Mouse (Mus musculus) heart, embryonic 11.5 days (tissue): ENCODE measurements at regions not wholly inside any gene's neighbourhood (a gene's known extent, or its start where the extent isn't known, plus 50 kb on each side); places are given as distances from the start of the nearest gene placed in this dataset.

Experiments used
- ATAC-seq: fragments of 200-750 bp; cut with Nextera tagmentation; replicated peaks from 2 replicates; pipeline ENCODE4 v1.8.0; 2017; ENCODE audit warnings: moderate library complexity; ENCODE audit not compliant: insufficient number of reproducible peaks, low FRiP score, low TSS enrichment
- H3K27ac ChIP-seq: fragments of 300-500 bp; sonication (generic); 2 replicates; pipeline ENCODE4 v1.5.1; 2014; ENCODE audit warnings: mild to moderate bottlenecking, low read depth, low read length
- H3K27me3 ChIP-seq: fragments of 300-500 bp; sonication (generic); 2 replicates; pipeline ENCODE4 v1.6.1; 2014; ENCODE audit warnings: mild to moderate bottlenecking, low read length, mixed read lengths; ENCODE audit not compliant: control insufficient read depth, insufficient read depth
- H3K36me3 ChIP-seq: fragments of 300-500 bp; sonication (generic); 2 replicates; pipeline ENCODE4 v1.6.1; 2014; ENCODE audit warnings: mild to moderate bottlenecking, low read length, moderate library complexity, mixed read lengths; ENCODE audit not compliant: control insufficient read depth, insufficient read depth
- H3K4me1 ChIP-seq: fragments of 300-500 bp; sonication (generic); 2 replicates; pipeline ENCODE4 v1.6.1; 2014; ENCODE audit warnings: low read length; ENCODE audit not compliant: control insufficient read depth, insufficient read depth
- H3K4me2 ChIP-seq: fragments of 300-500 bp; sonication (generic); 2 replicates; pipeline ENCODE4 v1.6.1; 2014; ENCODE audit warnings: mild to moderate bottlenecking, moderate library complexity
- H3K4me3 ChIP-seq: fragments of 300-500 bp; sonication (generic); 2 replicates; pipeline ENCODE4 v1.5.1; 2014; ENCODE audit warnings: low read depth, low read length
- H3K9ac ChIP-seq: fragments of 300-500 bp; sonication (generic); 2 replicates; pipeline ENCODE4 v1.6.1; 2014; ENCODE audit warnings: mild to moderate bottlenecking, low read depth, low read length, moderate library complexity
- H3K9me3 ChIP-seq: fragments of 300-500 bp; sonication (generic); replicated peaks from 2 replicates; pipeline ENCODE4 v1.6.1; 2016; ENCODE audit warnings: low read length; ENCODE audit not compliant: control insufficient read depth
- WGBS: fragments of 180-500 bp; shearing (Covaris S2); extraction: QIAGEN DNeasy Blood & Tissue Kit; methylation state at CpG from one replicate; pipeline ENCODE4 v1.1.7; 2014; ENCODE audit not compliant: insufficient replicate concordance; 5-methylcytosine and 5-hydroxymethylcytosine counted together

DNA sequence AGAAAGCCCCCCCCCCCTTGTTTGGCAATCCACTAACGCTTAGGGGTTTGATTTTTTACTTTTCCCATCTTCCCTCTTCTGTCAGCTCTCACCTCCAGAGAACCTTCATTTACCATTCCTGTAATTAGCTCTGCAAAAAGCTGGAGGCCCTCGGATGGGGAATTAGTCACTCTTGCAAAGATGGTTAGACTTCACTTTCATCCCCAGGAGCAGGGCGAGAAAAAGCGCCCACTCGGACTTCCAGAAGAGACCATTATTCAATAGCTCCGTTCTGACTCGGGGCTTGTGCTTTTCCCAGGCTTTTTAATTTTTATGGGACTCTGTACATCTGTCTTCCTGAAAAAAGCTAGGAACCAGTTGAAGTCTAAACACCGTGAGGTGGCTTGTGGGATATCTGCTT lies 73.7 kb upstream of the Map4k3 start:
- peaks cover 16% of the 10 kb centered on the region for H3K4me1 ChIP-seq
- no peaks in the 10 kb centered on the region for H3K36me3 ChIP-seq
- H3K27ac ChIP-seq = 0 out of 2 replicates have a peak overlapping the region, but pooled peaks have one; percentile 59
- H3K9me3 ChIP-seq = no peaks in the 10 kb centered on the region
- no peak for ATAC-seq
- 30% methylated on average over 8 of the region's 8 CpGs for WGBS
- H3K27me3 ChIP-seq = no peaks in the 10 kb centered on the region
- peak overlapping the region; percentile 61 for H3K9ac ChIP-seq
- peak overlapping the region; percentile 50 for H3K4me2 ChIP-seq
- no peak overlapping the region for H3K4me3 ChIP-seq

DNA sequence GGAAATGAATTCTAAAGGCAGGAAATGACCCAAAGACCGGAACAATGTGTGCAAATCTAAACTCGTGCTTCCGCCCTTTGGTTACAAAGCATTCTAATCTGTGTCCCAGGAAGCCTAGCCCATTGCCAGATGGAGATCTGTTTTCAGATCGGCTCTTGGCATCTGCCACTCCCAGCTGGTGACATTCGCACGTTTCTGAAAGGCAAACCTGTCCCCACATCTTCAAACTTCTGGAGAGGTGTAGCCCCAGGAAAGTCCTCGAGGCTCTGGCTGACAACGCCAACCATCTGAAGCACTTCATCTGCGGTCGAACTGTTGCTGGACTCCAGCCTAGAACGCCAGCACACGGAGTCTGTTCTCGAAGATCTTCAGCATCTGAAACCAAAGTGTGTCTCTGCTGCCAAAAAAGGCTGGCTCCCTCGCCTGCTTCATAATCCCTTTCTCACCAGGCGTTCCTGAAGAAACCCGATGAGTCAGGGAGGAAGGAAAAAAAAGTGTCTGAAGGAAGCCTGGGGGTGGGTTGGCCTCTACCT lies 73.2 kb upstream of the Map4k3 start:
- Histone ChIP-seq H3K4me2 (peak overlapping the region; percentile 50), H3K9ac (peak overlapping the region; percentile 61), H3K27ac (peak overlapping the region; percentile 59), H3K36me3 (no peaks in the 10 kb centered on the region), H3K27me3 (no peaks in the 10 kb centered on the region), H3K9me3 (no peaks in the 10 kb centered on the region), H3K4me3 (0 out of 2 replicates have a peak overlapping the region, but pooled peaks have one; percentile 5), H3K4me1 (peaks cover 16% of the 10 kb centered on the region)
- 12% methylated on average over 16 of the region's 16 CpGs for WGBS
- no peak for ATAC-seq

DNA sequence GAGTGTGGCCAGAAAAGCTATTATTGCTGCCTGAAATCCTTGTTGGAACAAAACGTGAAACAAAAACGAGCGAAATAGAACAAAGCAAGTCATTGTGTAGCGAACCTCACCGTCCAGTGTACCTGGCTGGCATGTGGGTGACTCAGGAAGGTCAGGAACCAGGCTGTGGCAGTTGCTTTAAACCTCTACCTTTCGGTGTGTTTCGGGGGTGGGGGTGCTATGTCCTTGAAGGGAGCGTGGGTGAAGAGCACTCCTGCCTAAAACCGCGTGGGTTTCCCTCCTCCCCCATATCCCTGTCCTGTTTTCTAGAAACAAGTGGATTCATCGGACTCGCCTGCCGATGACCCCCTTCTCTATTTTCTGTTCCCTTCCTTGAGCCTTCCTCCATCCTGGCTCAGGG lies 72.6 kb upstream of the Map4k3 start:
- Histone ChIP-seq H3K9me3 (no peaks in the 10 kb centered on the region), H3K27ac (no peak overlapping the region), H3K9ac (no peak overlapping the region), H3K4me1 (peaks cover 16% of the 10 kb centered on the region), H3K4me2 (peak overlapping the region; percentile 50), H3K4me3 (no peak overlapping the region), H3K27me3 (no peaks in the 10 kb centered on the region), H3K36me3 (no peaks in the 10 kb centered on the region)
- no peak for ATAC-seq
- WGBS = 64% methylated on average over 13 of the region's 13 CpGs

GRCm38 (mm10) chr17:80800454-80800853 lies 72.2 kb upstream of the Map4k3 start:
- no peak overlapping the region for H3K27ac ChIP-seq
- WGBS = 81% methylated on average over 5 of the region's 5 CpGs
- ATAC-seq = no peak

DNA sequence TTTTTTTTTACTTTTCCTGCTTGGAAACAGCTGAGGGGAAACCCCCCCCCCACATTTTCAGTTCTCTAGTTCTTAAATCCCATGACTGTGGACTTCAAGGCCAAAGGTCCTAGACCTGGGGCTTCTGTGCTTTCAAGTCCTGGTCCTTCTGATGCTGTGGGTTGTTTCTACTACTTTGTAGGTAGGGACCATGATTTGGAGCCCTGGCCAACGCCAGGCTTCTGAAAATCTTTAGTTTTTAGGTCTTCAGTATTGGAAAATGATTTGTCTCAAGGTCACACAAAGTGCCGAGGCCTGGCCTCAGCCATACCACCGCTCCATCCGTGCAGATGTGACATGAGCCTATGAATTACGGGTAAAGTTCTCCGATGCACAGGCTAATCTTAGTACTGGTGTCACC lies 70.8 kb upstream of the Map4k3 start:
- WGBS = 92% methylated on average over 6 of the region's 6 CpGs
- Histone ChIP-seq H3K9me3 (no peaks in the 10 kb centered on the region), H3K9ac (no peak overlapping the region), H3K4me2 (no peak overlapping the region), H3K4me3 (no peak overlapping the region), H3K27me3 (no peaks in the 10 kb centered on the region), H3K36me3 (no peaks in the 10 kb centered on the region), H3K27ac (no peak overlapping the region), H3K4me1 (peaks cover 16% of the 10 kb centered on the region)
- ATAC-seq = no peak

More at GRCm38 (mm10) chr17:80800454-80800853, 72.2 kb upstream of the Map4k3 start:
- Histone ChIP-seq H3K9ac (no peak overlapping the region), H3K4me2 (no peak overlapping the region), H3K27me3 (no peaks in the 10 kb centered on the region), H3K9me3 (no peaks in the 10 kb centered on the region), H3K36me3 (no peaks in the 10 kb centered on the region), H3K4me3 (no peak overlapping the region), H3K4me1 (peaks cover 16% of the 10 kb centered on the region)

DNA sequence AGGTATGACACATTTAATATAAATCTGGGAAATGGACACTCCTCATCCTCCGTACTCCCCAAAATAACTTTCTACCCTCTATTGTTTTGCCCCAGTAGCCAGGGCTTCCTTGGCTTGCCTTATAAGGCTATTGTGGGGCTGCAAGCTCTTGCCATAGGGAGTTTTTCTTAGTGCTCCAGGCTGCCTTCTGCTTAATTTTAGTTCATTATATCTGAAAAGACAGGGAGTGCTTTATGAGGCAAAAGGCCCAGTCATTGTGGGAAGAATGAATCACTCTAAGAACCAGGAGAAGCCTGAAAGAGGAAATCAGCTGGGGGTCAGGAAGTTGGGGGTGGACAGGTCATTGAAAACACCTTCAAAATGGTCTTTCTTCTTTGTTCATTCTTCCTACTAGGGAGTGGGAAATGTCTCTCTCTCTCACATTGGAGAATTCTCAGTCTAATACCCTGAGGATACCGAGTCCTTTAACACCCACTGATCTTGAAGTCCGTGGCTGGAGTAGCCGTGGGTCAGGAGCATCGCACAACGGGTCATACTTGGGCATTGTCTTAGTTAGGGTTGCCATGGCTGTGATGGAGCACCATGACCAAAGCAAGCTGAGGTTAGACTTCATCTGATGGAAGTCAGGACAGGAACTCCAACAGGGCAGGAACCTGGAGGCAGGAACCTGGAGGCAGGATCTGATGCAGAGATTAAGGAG lies 70.1 kb upstream of the Map4k3 start:
- Histone ChIP-seq H3K4me3 (no peak overlapping the region), H3K4me2 (no peak overlapping the region), H3K36me3 (no peaks in the 10 kb centered on the region), H3K9ac (no peak overlapping the region), H3K27ac (no peak overlapping the region), H3K27me3 (no peaks in the 10 kb centered on the region), H3K4me1 (peaks cover 16% of the 10 kb centered on the region), H3K9me3 (no peaks in the 10 kb centered on the region)
- 80% methylated on average over 6 of the region's 6 CpGs for WGBS
- no peak for ATAC-seq

DNA sequence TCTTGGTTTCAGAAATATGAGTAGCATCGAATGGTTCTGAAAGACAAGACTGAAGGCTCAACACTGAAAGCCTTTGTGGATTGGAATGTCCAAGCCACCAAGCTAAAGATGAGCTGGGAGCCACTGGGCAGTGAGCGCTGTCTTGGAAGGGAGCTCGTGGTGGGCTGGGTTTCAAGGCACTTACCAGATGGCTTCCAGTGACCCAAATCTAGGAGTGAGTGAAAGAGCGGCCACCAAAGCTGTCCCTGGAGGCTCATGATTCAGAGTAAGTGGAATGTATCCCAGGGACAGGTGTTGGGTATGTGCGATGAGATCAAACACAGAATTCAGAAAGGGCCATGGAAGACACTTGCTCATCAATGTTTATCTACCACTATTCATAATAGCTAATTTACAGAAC lies 68.5 kb upstream of the Map4k3 start:
- H3K4me1 ChIP-seq = peaks cover 5% of the 10 kb centered on the region
- ATAC-seq = no peak
- no peaks in the 10 kb centered on the region for H3K27me3 ChIP-seq
- no peak overlapping the region for H3K4me2 ChIP-seq
- no peak overlapping the region for H3K9ac ChIP-seq
- no peaks in the 10 kb centered on the region for H3K36me3 ChIP-seq
- no peaks in the 10 kb centered on the region for H3K9me3 ChIP-seq
- 86% methylated on average over 5 of the region's 5 CpGs for WGBS
- no peak overlapping the region for H3K4me3 ChIP-seq
- no peak overlapping the region for H3K27ac ChIP-seq

GRCm38 (mm10) chr17:80796386-80796785 lies 68.1 kb upstream of the Map4k3 start:
- Histone ChIP-seq H3K9me3 (no peaks in the 10 kb centered on the region), H3K36me3 (no peaks in the 10 kb centered on the region), H3K4me1 (peaks cover 1% of the 10 kb centered on the region), H3K4me3 (no peak overlapping the region), H3K27ac (no peak overlapping the region), H3K9ac (no peak overlapping the region), H3K27me3 (no peaks in the 10 kb centered on the region), H3K4me2 (no peak overlapping the region)
- 79% methylated on average over 8 of the region's 8 CpGs for WGBS
- ATAC-seq = no peak
